Comparison of ENCODE assay signal across 21 mouse cellular contexts in genomic region chr10:31436047-31436446, GRCm38 (mm10).
"Had no signal": no experiment of that assay in that cellular context is flagged by ENCODE, and none has a peak within 500 bp of the region (broad histone marks: within the 10 kb centered on the region; RNA-seq: fewer than 3 reads in every experiment).

No protein-coding gene starts in this region.

- ATAC-seq: forebrain, embryonic 13.5 days; forebrain, embryonic 14.5 days; forebrain, embryonic 15.5 days; forebrain, embryonic 16.5 days; forebrain, postnatal 0 days had no signal

- DNase-seq: cerebellum, adult 8-10 months; cerebellum, adult 9-10 months; cerebellum, adult 9-11 months; cerebellum, postnatal 10 days; cerebellum, postnatal 14 days; cerebellum, postnatal 25 days; cerebellum, postnatal 36 days; embryo, embryonic 11 days; forebrain, postnatal 0 days; gastrocnemius, adult 2 months; gastrocnemius, postnatal 10 days; gastrocnemius, postnatal 14 days; gastrocnemius, postnatal 25 days; gastrocnemius, postnatal 36 days; heart, adult 11 months; heart, adult 18-20 months; heart, adult 2 months had no signal
